ENCODE assay signal across 9 mouse cellular contexts in the genomic region with DNA sequence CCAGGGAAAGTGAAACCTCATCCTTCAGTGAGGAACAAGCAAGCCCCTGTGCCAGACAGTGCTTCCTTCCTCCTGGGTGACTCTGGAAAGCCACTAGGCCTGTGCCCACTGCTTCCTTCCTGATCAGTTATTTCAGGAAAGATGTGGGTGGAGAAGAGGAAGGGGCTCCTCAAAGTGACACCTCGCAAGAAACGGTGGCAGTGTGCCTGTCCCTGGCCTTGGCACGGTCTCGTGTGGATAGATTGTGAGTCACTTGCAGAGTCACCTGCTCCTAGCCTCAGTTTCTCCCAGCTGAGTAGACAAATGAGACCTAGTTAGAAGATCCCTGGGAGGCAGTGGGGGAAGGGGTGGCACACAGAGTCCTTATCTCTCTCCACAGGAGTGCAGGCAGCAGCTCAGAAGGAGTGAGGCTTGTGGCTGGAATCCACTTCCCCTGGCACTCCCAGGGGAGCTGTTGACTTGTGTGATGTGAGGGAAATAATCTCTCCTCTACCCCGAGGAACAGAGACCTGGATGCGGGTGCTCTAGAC. TPM values are rescaled to one million over a fixed set of nuclear protein-coding genes. Genes with fewer than 3 reads are reported as not detected.
DNase-seq lines count a peak whose midpoint lies in the region; ATAC-seq and TF ChIP-seq lines count a peak whose summit lies in the region.
"Had no signal": no experiment of that assay in that cellular context is flagged by ENCODE, and none has a peak within 500 bp of the region (broad histone marks: within the 10 kb centered on the region; RNA-seq: fewer than 3 reads in every experiment).

No protein-coding gene starts in this region.

- DNase-seq in layer of hippocampus, adult 2 months (ENCODE audit: low spot score in 2 of 2): no peak
- DNase-seq in layer of hippocampus, adult 8-10 months (ENCODE audit: low spot score in 2 of 2): no peak
- peak; percentile 85 for DNase-seq in c-Kit-negative CD71-positive TER-119-positive erythroid progenitor cells, embryonic 14.5 days (ENCODE audit: low read depth, low spot score)
- no peak for DNase-seq in kidney, postnatal 0 days (ENCODE audit: low spot score)
- peak; percentile 78 for DNase-seq in lung, postnatal 0 days (ENCODE audit: low spot score)
- DNase-seq in spleen, postnatal 4 days (ENCODE audit: low spot score in 2 of 2): peak; percentile 80 to 85

- peak overlapping the region; percentile 36 for H3K9ac ChIP-seq in heart, embryonic 14.5 days (ENCODE audit: low read length)
- H3K9ac ChIP-seq in kidney, postnatal 0 days (ENCODE audit: low read depth, low read length): peak overlapping the region; percentile 18; the same call in 1 of the 2 replicates
- peak overlapping the region; percentile 24 for H3K9ac ChIP-seq in lung, postnatal 0 days (replicated peaks; ENCODE audit: low read depth)
- H3K9ac ChIP-seq: neural tube, embryonic 12.5 days had no signal

- peak; percentile 40 for ATAC-seq in heart, embryonic 14.5 days (ENCODE audit: insufficient number of reproducible peaks, insufficient read depth, low FRiP score, low read depth)
- ATAC-seq in kidney, postnatal 0 days (replicated peaks; ENCODE audit: low FRiP score, low read depth): no peak
- ATAC-seq in lung, postnatal 0 days: peak; percentile 32
- no peak for ATAC-seq in monocyte, adult 5-6 weeks (replicated peaks; ENCODE audit: insufficient number of reproducible peaks, low FRiP score, low TSS enrichment, poor library complexity, severe bottlenecking)

- H3K4me3 ChIP-seq in layer of hippocampus, adult 2 months: no peak overlapping the region
- no peak overlapping the region for H3K4me3 ChIP-seq in heart, embryonic 14.5 days (ENCODE audit: control insufficient read depth in 1 of 2, insufficient read depth in 1 of 2, low read depth in 1 of 2, low read length in 2 of 2)
- no peak overlapping the region for H3K4me3 ChIP-seq in kidney, postnatal 0 days (replicated peaks; ENCODE audit: low read depth, low read length)
- no peak overlapping the region for H3K4me3 ChIP-seq in lung, postnatal 0 days (ENCODE audit: low read depth, low read length)
- H3K4me3 ChIP-seq: neural tube, embryonic 12.5 days had no signal

- no peaks in the 10 kb centered on the region for H3K9me3 ChIP-seq in heart, embryonic 14.5 days (ENCODE audit: control insufficient read depth, low read length)
- H3K9me3 ChIP-seq in kidney, postnatal 0 days (replicated peaks; ENCODE audit: low read length): no peaks in the 10 kb centered on the region
- no peaks in the 10 kb centered on the region for H3K9me3 ChIP-seq in lung, postnatal 0 days (ENCODE audit: low read length)
- H3K9me3 ChIP-seq: neural tube, embryonic 12.5 days had no signal

- peak overlapping the region; percentile 98 for H3K27ac ChIP-seq in layer of hippocampus, adult 2 months
- peak overlapping the region; percentile 80 to 84 for H3K27ac ChIP-seq in heart, embryonic 14.5 days (replicated peaks in 1 of 2; ENCODE audit: control insufficient read depth in 1 of 2, insufficient read depth in 1 of 2, low read depth in 2 of 2, low read length in 2 of 2)
- H3K27ac ChIP-seq in kidney, postnatal 0 days: peak overlapping the region; percentile 68
- peak overlapping the region; percentile 98 for H3K27ac ChIP-seq in lung, postnatal 0 days (ENCODE audit: low read length)
- H3K27ac ChIP-seq: neural tube, embryonic 12.5 days had no signal

- no peaks in the 10 kb centered on the region for H3K36me3 ChIP-seq in heart, embryonic 14.5 days (ENCODE audit: control insufficient read depth, insufficient read depth, low read length)
- no peaks in the 10 kb centered on the region for H3K36me3 ChIP-seq in kidney, postnatal 0 days (ENCODE audit: insufficient read depth, low read length)
- 0 out of 2 replicates have a peak, but pooled peaks cover 4% of the 10 kb centered on the region for H3K36me3 ChIP-seq in lung, postnatal 0 days (ENCODE audit: insufficient read depth, low read length)

- peaks cover 54 to 83% of the 10 kb centered on the region in 2 experiments for H3K4me1 ChIP-seq in heart, embryonic 14.5 days (ENCODE audit: control insufficient read depth in 2 of 2, insufficient read depth in 2 of 2, low read length in 2 of 2)
- peaks cover 37% of the 10 kb centered on the region for H3K4me1 ChIP-seq in kidney, postnatal 0 days (replicated peaks; ENCODE audit: insufficient read depth, low read length)
- H3K4me1 ChIP-seq in lung, postnatal 0 days (ENCODE audit: insufficient read depth, low read depth, low read length): peaks cover 83% of the 10 kb centered on the region

- H3K4me2 ChIP-seq in heart, embryonic 14.5 days (ENCODE audit: low read length): peak overlapping the region; percentile 46
- H3K4me2 ChIP-seq in kidney, postnatal 0 days (ENCODE audit: low read length): no peak overlapping the region
- H3K4me2 ChIP-seq in lung, postnatal 0 days (replicated peaks; ENCODE audit: low read depth, low read length): peak overlapping the region; percentile 32

- H3K27me3 ChIP-seq in heart, embryonic 14.5 days (ENCODE audit: control insufficient read depth, insufficient read depth, low read length): no peaks in the 10 kb centered on the region
- no peaks in the 10 kb centered on the region for H3K27me3 ChIP-seq in kidney, postnatal 0 days (ENCODE audit: insufficient read depth, low read length)
- no peaks in the 10 kb centered on the region for H3K27me3 ChIP-seq in lung, postnatal 0 days (replicated peaks; ENCODE audit: insufficient read depth, low read length)
- H3K27me3 ChIP-seq: neural tube, embryonic 12.5 days had no signal

- TF ChIP-seq EP300 in lung, postnatal 0 days (IDR thresholded peaks at IDR 0.05): peak; percentile 92

- TF ChIP-seq CTCF in layer of hippocampus, adult 2 months (conservative IDR thresholded peaks at IDR 0.05): no peak
- TF ChIP-seq CTCF in kidney, postnatal 0 days (IDR thresholded peaks at IDR 0.05; ENCODE audit: low read depth): no peak
- no peak for TF ChIP-seq CTCF in lung, postnatal 0 days (IDR thresholded peaks at IDR 0.05)

- WGBS in heart, embryonic 14.5 days: 11% methylated on average over 6 of the region's 6 CpGs
- WGBS in kidney, postnatal 0 days: 60% methylated on average over 6 of the region's 6 CpGs
- 18% methylated on average over 6 of the region's 6 CpGs for WGBS in lung, postnatal 0 days

RNA-seq across cellular contexts. Expression of gene Cox4i2, which starts 35.0 kb away (rescaled TPM):
- total RNA-seq in layer of hippocampus, adult 2 months (2021): 1 to 10 TPM; 1.4 to 1.6 TPM
- 1 to 10 TPM in 3 of 4 experiments, under 1 TPM in 1; 0.92 to 2.4 (median 2.2) TPM for total RNA-seq in layer of hippocampus, adult 8-10 months (2022)
- 18.5 and 18.6 TPM in 2 replicates for polyA plus RNA-seq in heart, embryonic 14.5 days (2014; fragmentation: Nextera tagmentation; extraction: Ambion mirVana)
- 15.8 and 16.3 TPM in 2 replicates for polyA plus RNA-seq in kidney, postnatal 0 days (2015; fragmentation: Nextera tagmentation; extraction: Ambion mirVana)
- polyA plus RNA-seq in lung, postnatal 0 days (2015; fragmentation: Nextera tagmentation; extraction: Ambion mirVana): 204 and 228 TPM in 2 replicates
- not detected in 3 replicates for total RNA-seq in monocyte, adult 5-6 weeks (2017)

RNA-seq across cellular contexts. Expression of gene Bcl2l1, which starts 42.6 kb away (rescaled TPM):
- total RNA-seq in layer of hippocampus, adult 2 months (2021): 100 to 1,000 TPM; 129 to 134 TPM
- total RNA-seq in layer of hippocampus, adult 8-10 months (2022): 100 to 1,000 TPM; 124 to 140 (median 132) TPM
- polyA plus RNA-seq in heart, embryonic 14.5 days (2014; fragmentation: Nextera tagmentation; extraction: Ambion mirVana): 59.0 and 68.1 TPM in 2 replicates
- polyA plus RNA-seq in kidney, postnatal 0 days (2015; fragmentation: Nextera tagmentation; extraction: Ambion mirVana): 95.6 and 98.7 TPM in 2 replicates
- polyA plus RNA-seq in lung, postnatal 0 days (2015; fragmentation: Nextera tagmentation; extraction: Ambion mirVana): 100 and 103 TPM in 2 replicates
- total RNA-seq in monocyte, adult 5-6 weeks (2017): 11.8 to 39.0 TPM (median 21.7 TPM) in 3 replicates

RNA-seq across cellular contexts. Expression of gene Id1, which starts 52.9 kb away (rescaled TPM):
- 10 to 100 TPM; 23.5 to 25.4 TPM for total RNA-seq in layer of hippocampus, adult 2 months (2021)
- 10 to 100 TPM; 18.1 to 24.9 (median 22.5) TPM for total RNA-seq in layer of hippocampus, adult 8-10 months (2022)
- polyA plus RNA-seq in heart, embryonic 14.5 days (2014; fragmentation: Nextera tagmentation; extraction: Ambion mirVana): 56.8 and 61.1 TPM in 2 replicates
- polyA plus RNA-seq in kidney, postnatal 0 days (2015; fragmentation: Nextera tagmentation; extraction: Ambion mirVana): 170 and 194 TPM in 2 replicates
- polyA plus RNA-seq in lung, postnatal 0 days (2015; fragmentation: Nextera tagmentation; extraction: Ambion mirVana): 214 and 218 TPM in 2 replicates
- total RNA-seq in monocyte, adult 5-6 weeks (2017): 3.7 to 18.6 TPM (median 15.7 TPM) in 3 replicates

RNA-seq across cellular contexts. Expression of gene Tpx2, which starts 58.8 kb away (rescaled TPM):
- 1 to 10 TPM; 2.0 to 2.2 TPM for total RNA-seq in layer of hippocampus, adult 2 months (2021)
- total RNA-seq in layer of hippocampus, adult 8-10 months (2022): 1 to 10 TPM; 1.2 to 2.3 (median 1.7) TPM
- 56.2 and 60.8 TPM in 2 replicates for polyA plus RNA-seq in heart, embryonic 14.5 days (2014; fragmentation: Nextera tagmentation; extraction: Ambion mirVana)
- polyA plus RNA-seq in kidney, postnatal 0 days (2015; fragmentation: Nextera tagmentation; extraction: Ambion mirVana): 37.3 and 41.4 TPM in 2 replicates
- polyA plus RNA-seq in lung, postnatal 0 days (2015; fragmentation: Nextera tagmentation; extraction: Ambion mirVana): 3.1 and 5.7 TPM in 2 replicates
- 1.1 to 2.7 TPM (median 1.6 TPM) in 3 replicates for total RNA-seq in monocyte, adult 5-6 weeks (2017)

Comparison
In these comparisons a context has a peak if more than half of its experiments do, and no peak if none do; other contexts are left out.
1. DNase-seq: peak in c-Kit-negative CD71-positive TER-119-positive erythroid progenitor cells, embryonic 14.5 days (single experiment), lung, postnatal 0 days (single experiment) and spleen, postnatal 4 days (2 of 2); none in layer of hippocampus, adult 2 months (0 of 2), layer of hippocampus, adult 8-10 months (0 of 2) and kidney, postnatal 0 days (single experiment).
2. ATAC-seq: peak in heart, embryonic 14.5 days (single experiment) and lung, postnatal 0 days (single experiment); none in kidney, postnatal 0 days (single experiment) and monocyte, adult 5-6 weeks (single experiment).
3. Peak in every context shown above with its lines, with median percentiles within 50 percentile points of each other: H3K27ac ChIP-seq and H3K9ac ChIP-seq.